Mouse (Mus musculus): Measurements from ENCODE around the gene Tspan15.

GRCm38 (mm10) chr10:62216595-62216994 is 14.5 kb downstream of the Tspan15 start:
- no peak for TF ChIP-seq CTCF (IDR thresholded peaks at IDR 0.05; ENCODE audit: low read depth, low read length)
- TF ChIP-seq POLR2A (IDR thresholded peaks at IDR 0.05; ENCODE audit: borderline replicate concordance, low read depth, low read length): no peak

Measured in bone marrow macrophage, adult 2 months (primary cell).